Mouse (Mus musculus): ENCODE measurements around the gene Tle3. TPM values are rescaled to one million over a fixed set of nuclear protein-coding genes. Genes with fewer than 3 reads are reported as not detected.

Gene Tle3
- polyA plus RNA-seq, 2 experiments = 45.1 to 113 TPM

GRCm38 (mm10) chr9:61372976-61373633 is 939 bp downstream of the Tle3 start:
- H3K27ac ChIP-seq (replicated peaks; ENCODE audit: low read depth, low read length) = peak overlapping the region; percentile 95
- peak overlapping the region; percentile 98 for H3K4me2 ChIP-seq (replicated peaks; ENCODE audit: low read depth, low read length, severe bottlenecking)
- peak overlapping the region; percentile 98 for H3K4me3 ChIP-seq (replicated peaks; ENCODE audit: low read length)
- WGBS = 3% methylated on average over 55 of the region's 66 CpGs
- H3K9ac ChIP-seq (ENCODE audit: low read depth, low read length, severe bottlenecking) = peak overlapping the region; percentile 99
- H3K4me1 ChIP-seq (ENCODE audit: control insufficient read depth, insufficient read depth, low read length) = peaks cover 52% of the 10 kb centered on the region
- DNase-seq (ENCODE audit: low spot score) (peak; percentile 50), ATAC-seq (ENCODE audit: low FRiP score, low read depth) (no peak)
- no peaks in the 10 kb centered on the region for H3K27me3 ChIP-seq (ENCODE audit: control insufficient read depth, insufficient read depth, low read length)
- peaks cover 26% of the 10 kb centered on the region for H3K36me3 ChIP-seq (ENCODE audit: control insufficient read depth, insufficient read depth, low read length)
- no peaks in the 10 kb centered on the region for H3K9me3 ChIP-seq (ENCODE audit: control insufficient read depth, low read length)
- no peak for TF ChIP-seq POLR2A (IDR thresholded peaks at IDR 0.05; ENCODE audit: borderline replicate concordance, extremely low read depth, insufficient read depth, insufficient read length)

GRCm38 (mm10) chr9:61373634-61373941 is 1.4 kb downstream of the Tle3 start:
- Histone ChIP-seq H3K9me3 (ENCODE audit: control insufficient read depth, low read length) (no peaks in the 10 kb centered on the region), H3K4me3 (replicated peaks; ENCODE audit: low read length) (peak overlapping the region; percentile 98), H3K9ac (ENCODE audit: low read depth, low read length, severe bottlenecking) (peak overlapping the region; percentile 99), H3K27ac (replicated peaks; ENCODE audit: low read depth, low read length) (peak overlapping the region; percentile 95), H3K4me2 (replicated peaks; ENCODE audit: low read depth, low read length, severe bottlenecking) (peak overlapping the region; percentile 98), H3K4me1 (ENCODE audit: control insufficient read depth, insufficient read depth, low read length) (peaks cover 53% of the 10 kb centered on the region), H3K27me3 (ENCODE audit: control insufficient read depth, insufficient read depth, low read length) (no peaks in the 10 kb centered on the region), H3K36me3 (ENCODE audit: control insufficient read depth, insufficient read depth, low read length) (peaks cover 31% of the 10 kb centered on the region)
- WGBS = 1% methylated on average over 15 of the region's 23 CpGs
- no peak for DNase-seq (ENCODE audit: low spot score)
- no peak for TF ChIP-seq POLR2A (IDR thresholded peaks at IDR 0.05; ENCODE audit: borderline replicate concordance, extremely low read depth, insufficient read depth, insufficient read length)
- no peak for ATAC-seq (ENCODE audit: low FRiP score, low read depth)

GRCm38 (mm10) chr9:61373942-61374900 is 2.1 kb downstream of the Tle3 start:
- Histone ChIP-seq H3K36me3 (ENCODE audit: control insufficient read depth, insufficient read depth, low read length) (peaks cover 38% of the 10 kb centered on the region), H3K4me1 (ENCODE audit: control insufficient read depth, insufficient read depth, low read length) (peaks cover 53% of the 10 kb centered on the region), H3K9ac (ENCODE audit: low read depth, low read length, severe bottlenecking) (peak overlapping the region; percentile 99), H3K9me3 (ENCODE audit: control insufficient read depth, low read length) (no peaks in the 10 kb centered on the region), H3K4me3 (replicated peaks; ENCODE audit: low read length) (peak overlapping the region; percentile 98), H3K4me2 (replicated peaks; ENCODE audit: low read depth, low read length, severe bottlenecking) (peak overlapping the region; percentile 98), H3K27me3 (ENCODE audit: control insufficient read depth, insufficient read depth, low read length) (no peaks in the 10 kb centered on the region), H3K27ac (replicated peaks; ENCODE audit: low read depth, low read length) (peak overlapping the region; percentile 95)
- ATAC-seq (ENCODE audit: low FRiP score, low read depth) = no peak
- DNase-seq (ENCODE audit: low spot score) = peak; percentile 58
- TF ChIP-seq POLR2A (IDR thresholded peaks at IDR 0.05; ENCODE audit: borderline replicate concordance, extremely low read depth, insufficient read depth, insufficient read length) = no peak
- under 1% methylated on average over 42 of the region's 51 CpGs for WGBS

- ATAC-seq (ENCODE audit: low FRiP score, low read depth) (no peak), DNase-seq (ENCODE audit: low spot score) (no peak)
- peak overlapping the region; percentile 99 for H3K9ac ChIP-seq (ENCODE audit: low read depth, low read length, severe bottlenecking)
- H3K36me3 ChIP-seq (ENCODE audit: control insufficient read depth, insufficient read depth, low read length) = peaks cover 41% of the 10 kb centered on the region
- TF ChIP-seq POLR2A (IDR thresholded peaks at IDR 0.05; ENCODE audit: borderline replicate concordance, extremely low read depth, insufficient read depth, insufficient read length) = no peak
- peaks cover 54% of the 10 kb centered on the region for H3K4me1 ChIP-seq (ENCODE audit: control insufficient read depth, insufficient read depth, low read length)
- WGBS = 7% methylated on average over 5 of the region's 5 CpGs
- peak overlapping the region; percentile 98 for H3K4me3 ChIP-seq (replicated peaks; ENCODE audit: low read length)
- no peak overlapping the region for H3K27ac ChIP-seq (replicated peaks; ENCODE audit: low read depth, low read length)
- H3K9me3 ChIP-seq (ENCODE audit: control insufficient read depth, low read length) = no peaks in the 10 kb centered on the region
- peak overlapping the region; percentile 98 for H3K4me2 ChIP-seq (replicated peaks; ENCODE audit: low read depth, low read length, severe bottlenecking)
- no peaks in the 10 kb centered on the region for H3K27me3 ChIP-seq (ENCODE audit: control insufficient read depth, insufficient read depth, low read length)
Observed at GRCm38 (mm10) chr9:61375002-61375401, 2.8 kb downstream of the Tle3 start.

GRCm38 (mm10) chr9:61375802-61376561 is 3.8 kb downstream of the Tle3 start:
- H3K4me1 ChIP-seq (ENCODE audit: control insufficient read depth, insufficient read depth, low read length) = peaks cover 62% of the 10 kb centered on the region
- peaks cover 41% of the 10 kb centered on the region for H3K36me3 ChIP-seq (ENCODE audit: control insufficient read depth, insufficient read depth, low read length)
- 25% methylated on average over 11 of the region's 11 CpGs for WGBS
- H3K4me2 ChIP-seq (replicated peaks; ENCODE audit: low read depth, low read length, severe bottlenecking) = peak overlapping the region; percentile 98
- no peaks in the 10 kb centered on the region for H3K9me3 ChIP-seq (ENCODE audit: control insufficient read depth, low read length)
- H3K4me3 ChIP-seq (replicated peaks; ENCODE audit: low read length) = peak overlapping the region; percentile 98
- no peak overlapping the region for H3K27ac ChIP-seq (replicated peaks; ENCODE audit: low read depth, low read length)
- no peak for DNase-seq (ENCODE audit: low spot score)
- peak overlapping the region; percentile 13; the same call in 1 of the 2 replicates for H3K9ac ChIP-seq (ENCODE audit: low read depth, low read length, severe bottlenecking)
- no peak for ATAC-seq (ENCODE audit: low FRiP score, low read depth)
- no peaks in the 10 kb centered on the region for H3K27me3 ChIP-seq (ENCODE audit: control insufficient read depth, insufficient read depth, low read length)
- no peak for TF ChIP-seq POLR2A (IDR thresholded peaks at IDR 0.05; ENCODE audit: borderline replicate concordance, extremely low read depth, insufficient read depth, insufficient read length)
